Mouse (Mus musculus): ENCODE data around the gene Slc1a7.

GRCm38 (mm10) chr4:107991879-107992278, 23.7 kb downstream of the Slc1a7 start:
- no peak for TF ChIP-seq CTCF (IDR thresholded peaks at IDR 0.05; ENCODE audit: control insufficient read depth, insufficient read depth, low read length)
- TF ChIP-seq POLR2A (IDR thresholded peaks at IDR 0.05; ENCODE audit: borderline replicate concordance, control insufficient read depth, low read depth, low read length): no peak
